Comparison of ENCODE assay signal across 8 mouse cellular contexts in the genomic region with DNA sequence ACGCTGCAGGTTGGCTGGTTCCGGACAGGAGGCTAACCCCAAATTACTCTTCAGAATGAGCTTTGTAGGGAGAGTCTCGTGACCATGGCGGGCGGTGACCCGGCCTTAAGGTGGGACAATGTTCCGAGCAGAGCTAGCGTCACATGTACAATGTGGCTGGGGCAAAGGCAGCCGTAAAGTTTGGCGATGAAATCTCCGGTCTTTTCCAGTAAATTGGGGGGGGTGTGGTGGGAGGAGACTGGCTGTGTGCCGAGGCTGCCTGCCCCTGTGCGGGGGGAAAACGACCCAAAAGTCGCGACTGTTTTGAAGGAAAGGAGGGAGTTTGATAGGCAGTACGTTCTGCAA. TPM values are rescaled to one million over a fixed set of nuclear protein-coding genes. Genes with fewer than 3 reads are reported as not detected.
DNase-seq lines count a peak whose midpoint lies in the region; ATAC-seq and TF ChIP-seq lines count a peak whose summit lies in the region.

No protein-coding gene starts in this region.

- H3K4me1 ChIP-seq in hindbrain, embryonic 16.5 days (ENCODE audit: control insufficient read depth, insufficient read depth, low read depth, low read length): peaks cover 2% of the 10 kb centered on the region; the same call in 1 of the 2 replicates
- H3K4me1 ChIP-seq in midbrain, embryonic 16.5 days (ENCODE audit: control insufficient read depth, insufficient read depth, low read length): peaks cover 3% of the 10 kb centered on the region; the same call in 1 of the 2 replicates

- WGBS in hindbrain, embryonic 16.5 days: under 1% methylated on average over 17 of the region's 17 CpGs
- whole genome bisulfite sequencing in midbrain, embryonic 16.5 days: 0% methylated on average over 17 of the region's 17 CpGs

- H3K9me3 ChIP-seq in hindbrain, embryonic 16.5 days (ENCODE audit: control insufficient read depth, low read length): no peaks in the 10 kb centered on the region
- no peaks in the 10 kb centered on the region for H3K9me3 ChIP-seq in midbrain, embryonic 16.5 days (replicated peaks; ENCODE audit: control insufficient read depth, low read length, poor library complexity, severe bottlenecking)

- peak overlapping the region; percentile 81 for H3K9ac ChIP-seq in hindbrain, embryonic 16.5 days (ENCODE audit: low read depth, low read length)
- H3K9ac ChIP-seq in midbrain, embryonic 16.5 days (ENCODE audit: low read depth, low read length): peak overlapping the region; percentile 69

- no peaks in the 10 kb centered on the region for H3K27me3 ChIP-seq in hindbrain, embryonic 16.5 days (replicated peaks; ENCODE audit: control insufficient read depth, insufficient read depth, low read length)
- H3K27me3 ChIP-seq in midbrain, embryonic 16.5 days (ENCODE audit: control insufficient read depth, insufficient read depth, low read depth, low read length): no peaks in the 10 kb centered on the region

- peak; percentile 7 for ATAC-seq in common myeloid progenitor, adult 5-6 weeks (replicated peaks; ENCODE audit: low read depth, poor library complexity, severe bottlenecking)
- ATAC-seq in hindbrain, embryonic 16.5 days: no peak
- no peak for ATAC-seq in midbrain, embryonic 16.5 days

- peak overlapping the region; percentile 93 for H3K4me2 ChIP-seq in hindbrain, embryonic 16.5 days (ENCODE audit: low read length)
- peak overlapping the region; percentile 93 for H3K4me2 ChIP-seq in midbrain, embryonic 16.5 days (ENCODE audit: low read length)

- H3K36me3 ChIP-seq in hindbrain, embryonic 16.5 days (ENCODE audit: control insufficient read depth, insufficient read depth, low read length): no peaks in the 10 kb centered on the region
- H3K36me3 ChIP-seq in midbrain, embryonic 16.5 days (ENCODE audit: control insufficient read depth, insufficient read depth, low read length): no peaks in the 10 kb centered on the region; the same call in 1 of the 2 replicates

- H3K27ac ChIP-seq in layer of hippocampus, adult 2 months: peak overlapping the region; percentile 86
- H3K27ac ChIP-seq in hindbrain, embryonic 16.5 days (ENCODE audit: low read depth, low read length): peak overlapping the region; percentile 75
- peak overlapping the region; percentile 56 for H3K27ac ChIP-seq in midbrain, embryonic 16.5 days (ENCODE audit: low read length)

- no peak for TF ChIP-seq CTCF in layer of hippocampus, adult 2 months (conservative IDR thresholded peaks at IDR 0.05)

- DNase-seq in layer of hippocampus, adult 2 months (ENCODE audit: low spot score in 2 of 2): no peak
- no peak for DNase-seq in layer of hippocampus, adult 18-20 months (ENCODE audit: low spot score in 2 of 2)
- DNase-seq in layer of hippocampus, adult 11-12 months (ENCODE audit: low spot score): no peak
- DNase-seq in gastrocnemius, adult 18-20 months (ENCODE audit: low spot score): no peak
- DNase-seq in spleen, postnatal 36 days (ENCODE audit: low spot score in 2 of 2): no peak

- H3K4me3 ChIP-seq in layer of hippocampus, adult 2 months: peak overlapping the region; percentile 84
- peak overlapping the region; percentile 83 for H3K4me3 ChIP-seq in hindbrain, embryonic 16.5 days (ENCODE audit: low read length)
- peak overlapping the region; percentile 74 for H3K4me3 ChIP-seq in midbrain, embryonic 16.5 days (ENCODE audit: low read depth, low read length)

RNA-seq across cellular contexts. Expression of gene Ngdn, which starts 0.5 kb away (rescaled TPM):
- total RNA-seq in layer of hippocampus, adult 2 months (2021): 10 to 100 TPM; 30.3 to 34.9 TPM
- total RNA-seq in layer of hippocampus, adult 18-20 months (2021): 10 to 100 TPM; 30.2 to 32.7 TPM
- total RNA-seq in common myeloid progenitor, adult 5-6 weeks (2017): 53.3 and 56.1 TPM in 2 replicates
- polyA plus RNA-seq in hindbrain, embryonic 16.5 days (2015; fragmentation: Nextera tagmentation; extraction: Ambion mirVana): 48.2 and 50.6 TPM in 2 replicates
- 44.8 and 48.7 TPM in 2 replicates for polyA plus RNA-seq in midbrain, embryonic 16.5 days (2015; fragmentation: Nextera tagmentation; extraction: Ambion mirVana)
- total RNA-seq in gastrocnemius, adult 18-20 months (2021): 10 to 100 TPM; 18.4 to 19.0 TPM

RNA-seq across cellular contexts. Expression of gene Myh7, which starts 21.3 kb away (rescaled TPM):
- total RNA-seq in layer of hippocampus, adult 2 months (2021): 1 to 10 TPM; 8.3 TPM
- total RNA-seq in layer of hippocampus, adult 18-20 months (2021): 10 to 100 TPM; 10.1 to 14.4 TPM
- not detected in 2 replicates for total RNA-seq in common myeloid progenitor, adult 5-6 weeks (2017)
- 8.5 and 10.6 TPM in 2 replicates for polyA plus RNA-seq in hindbrain, embryonic 16.5 days (2015; fragmentation: Nextera tagmentation; extraction: Ambion mirVana)
- polyA plus RNA-seq in midbrain, embryonic 16.5 days (2015; fragmentation: Nextera tagmentation; extraction: Ambion mirVana): 7.7 and 8.9 TPM in 2 replicates
- total RNA-seq in gastrocnemius, adult 18-20 months (2021): 100 to 1,000 TPM; 739 to 933 TPM

RNA-seq across cellular contexts. Expression of gene Gm17428, which starts 39.0 kb away (rescaled TPM):
- not detected for total RNA-seq in layer of hippocampus, adult 2 months (2021)
- not detected for total RNA-seq in layer of hippocampus, adult 18-20 months (2021)
- total RNA-seq in common myeloid progenitor, adult 5-6 weeks (2017): not detected in 2 replicates
- polyA plus RNA-seq in hindbrain, embryonic 16.5 days (2015; fragmentation: Nextera tagmentation; extraction: Ambion mirVana): not detected in 2 replicates
- not detected in 2 replicates for polyA plus RNA-seq in midbrain, embryonic 16.5 days (2015; fragmentation: Nextera tagmentation; extraction: Ambion mirVana)
- total RNA-seq in gastrocnemius, adult 18-20 months (2021): not detected

RNA-seq across cellular contexts. Expression of gene Myh6, which starts 49.0 kb away (rescaled TPM):
- total RNA-seq in layer of hippocampus, adult 2 months (2021): 1 to 10 TPM; 2.5 to 3.0 TPM
- 1 to 10 TPM; 3.7 to 5.0 TPM for total RNA-seq in layer of hippocampus, adult 18-20 months (2021)
- total RNA-seq in common myeloid progenitor, adult 5-6 weeks (2017): not detected in 2 replicates
- 1.6 and 1.8 TPM in 2 replicates for polyA plus RNA-seq in hindbrain, embryonic 16.5 days (2015; fragmentation: Nextera tagmentation; extraction: Ambion mirVana)
- 1.3 and 2.9 TPM in 2 replicates for polyA plus RNA-seq in midbrain, embryonic 16.5 days (2015; fragmentation: Nextera tagmentation; extraction: Ambion mirVana)
- 100 to 1,000 TPM; 174 to 189 TPM for total RNA-seq in gastrocnemius, adult 18-20 months (2021)

Comparison
In these comparisons a context has a peak if more than half of its experiments do, and no peak if none do; other contexts are left out.
1. RNA of gene Myh7, which starts 21.3 kb away (total RNA-seq): 739 to 933 TPM in gastrocnemius, adult 18-20 months; 10.1 to 14.4 TPM in layer of hippocampus, adult 18-20 months, 8.3 TPM in layer of hippocampus, adult 2 months and not detected in common myeloid progenitor, adult 5-6 weeks; every median in the first group is over 10 times any median in the second.
2. Peak in every context shown above with its lines, with median percentiles within 50 percentile points of each other: H3K27ac ChIP-seq and H3K4me3 ChIP-seq.